Comparison of ENCODE assay signal across 20 mouse cellular contexts in the genomic region with DNA sequence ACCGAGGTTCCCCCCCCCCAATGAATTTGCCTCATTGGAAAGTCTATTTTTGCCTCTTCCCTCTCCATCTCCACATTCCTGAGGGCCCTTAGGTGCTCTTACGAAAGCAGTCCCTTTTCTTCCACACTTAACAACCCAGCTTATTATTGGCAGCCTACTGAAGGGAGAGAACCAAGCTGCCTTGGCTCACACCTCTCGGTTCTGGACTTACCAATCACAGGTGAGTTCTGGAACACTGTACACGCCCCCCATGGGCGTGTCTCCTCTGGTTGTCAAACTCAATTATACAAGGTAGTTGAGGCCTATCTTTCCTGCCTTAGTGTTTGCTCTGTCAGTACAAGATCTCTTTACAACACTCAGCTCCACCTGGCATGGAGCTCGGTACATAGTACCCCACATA. TPM values are rescaled to one million over a fixed set of nuclear protein-coding genes. Genes with fewer than 3 reads are reported as not detected.
DNase-seq lines count a peak whose midpoint lies in the region.
"Had no signal": no experiment of that assay in that cellular context is flagged by ENCODE, and none has a peak within 500 bp of the region (broad histone marks: within the 10 kb centered on the region; RNA-seq: fewer than 3 reads in every experiment).

No protein-coding gene starts in this region.

- DNase-seq in 3134 (ENCODE audit: extremely low read depth, insufficient read length, low spot score) (peak; percentile 9), 3T3-L1 (ENCODE audit: low read depth, low spot score) (peak; percentile 27)
- DNase-seq in c-Kit-negative CD71-positive TER-119-positive erythroid progenitor cells, embryonic 14.5 days (ENCODE audit: low read depth, low spot score), result peak; percentile 47
- peak; percentile 62 for DNase-seq in lung, postnatal 10 days
- no peak for DNase-seq in cerebellum, adult 8-10 months
- no peak for DNase-seq in gastrocnemius, adult 18-20 months (ENCODE audit: low spot score)
- DNase-seq in retina, postnatal 1 day, result no peak
- DNase-seq: adrenal gland, adult 8-10 months; cerebellum, adult 11 months; cerebellum, postnatal 36 days; forebrain, postnatal 0 days; heart, adult 2 months; kidney, adult 8-10 months; kidney, postnatal 25 days; right cerebral cortex, postnatal 4 days; thymus, postnatal 14 days had no signal

RNA-seq across cellular contexts. Expression of a gene that starts 13.8 kb away (rescaled TPM):
- total RNA-seq in gastrocnemius, adult 18-20 months (2021), result under 1 TPM; 0.14 to 0.33 TPM
- total RNA-seq: forebrain, postnatal 0 days; heart, adult 2 months; layer of hippocampus, adult 8-10 months; left cerebral cortex, postnatal 36 days had no signal

RNA-seq across cellular contexts. Expression of a gene that starts 35.0 kb away (rescaled TPM):
- total RNA-seq in gastrocnemius, adult 18-20 months (2021), result not detected
- total RNA-seq: forebrain, postnatal 0 days; gastrocnemius, adult 8-10 months; layer of hippocampus, adult 8-10 months; left cerebral cortex, adult 18-20 months; left cerebral cortex, postnatal 36 days had no signal

RNA-seq across cellular contexts. Expression of a gene that starts 37.7 kb away (rescaled TPM):
- total RNA-seq in gastrocnemius, adult 18-20 months (2021), result not detected
- total RNA-seq: forebrain, postnatal 0 days; gastrocnemius, adult 8-10 months; heart, adult 2 months had no signal

Comparison
In these comparisons a context has a peak if more than half of its experiments do, and no peak if none do; other contexts are left out.
1. DNase-seq: peak in 3134 (single experiment), 3T3-L1 (single experiment), c-Kit-negative CD71-positive TER-119-positive erythroid progenitor cells, embryonic 14.5 days (single experiment) and lung, postnatal 10 days (single experiment); none in cerebellum, adult 8-10 months (single experiment), gastrocnemius, adult 18-20 months (single experiment) and retina, postnatal 1 day (single experiment).